Mouse (Mus musculus) myocyte (in vitro differentiated cells): Measurements from ENCODE around the gene Rexo1.

Experiments used
- CEBPB ChIP-seq: IDR thresholded peaks from 2 replicates; pipeline ENCODE4 v1.6.1; 2011; ENCODE audit warnings: mild to moderate bottlenecking, moderate library complexity; ENCODE audit not compliant: poor library complexity, insufficient read depth, severe bottlenecking
- E2F4 ChIP-seq: IDR thresholded peaks from one replicate; pipeline ENCODE4 v1.6.1; 2011; ENCODE audit warnings: mild to moderate bottlenecking, control low read depth, moderate library complexity; ENCODE audit not compliant: insufficient read depth
- MAX ChIP-seq: IDR thresholded peaks from one replicate; pipeline ENCODE4 v1.6.1; 2011; ENCODE audit warnings: low read depth, mild to moderate bottlenecking, control low read depth
- POLR2A ChIP-seq: IDR thresholded peaks from one replicate; pipeline ENCODE4 v1.6.1; 2011; ENCODE audit warnings: low read depth, mild to moderate bottlenecking, control low read depth, moderate library complexity; ENCODE audit not compliant: insufficient read length
- POLR2AphosphoS2 ChIP-seq: IDR thresholded peaks from one replicate; pipeline ENCODE4 v1.6.1; 2011; ENCODE audit warnings: low read depth, control low read depth; ENCODE audit not compliant: insufficient read length
- TCF3 ChIP-seq: IDR thresholded peaks from one replicate; pipeline ENCODE4 v1.6.1; 2011; ENCODE audit warnings: low read depth, control low read depth; ENCODE audit not compliant: insufficient read length
- USF1 ChIP-seq: IDR thresholded peaks from one replicate; pipeline ENCODE4 v1.6.1; 2011; ENCODE audit warnings: low read depth, mild to moderate bottlenecking, control low read depth, moderate library complexity

DNA sequence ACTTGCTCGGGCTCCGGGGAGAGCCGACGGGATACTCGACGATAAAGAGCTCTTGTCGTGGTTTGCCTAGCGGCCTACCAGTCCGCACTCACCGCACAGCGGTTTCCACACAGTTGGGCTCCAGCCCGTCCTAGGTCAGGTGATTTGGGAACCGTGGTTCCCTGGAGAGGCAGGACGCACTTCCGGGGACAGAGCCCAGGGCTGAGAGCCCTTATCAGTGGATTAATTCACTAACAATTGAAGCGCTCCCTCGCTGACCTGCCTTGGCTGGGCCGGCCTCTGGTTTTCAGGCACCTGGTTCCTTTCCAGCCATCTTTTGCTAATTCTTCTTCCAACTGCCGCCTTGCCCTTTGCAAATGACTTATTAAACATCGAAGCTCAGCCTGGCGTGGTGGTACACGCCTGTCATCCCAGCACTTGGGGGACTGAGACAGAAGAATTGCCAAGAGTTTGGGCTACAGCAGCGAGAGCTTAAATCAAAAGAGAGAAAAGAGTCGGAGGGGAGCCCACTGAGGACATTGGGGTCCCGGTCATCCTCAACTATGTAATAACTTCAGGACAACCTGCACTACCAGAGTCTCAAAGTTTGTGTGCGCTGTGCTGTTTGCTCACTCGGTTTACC is 57.6 kb downstream of the Rexo1 start:
- TF ChIP-seq MAX (no peak), POLR2A (no peak), USF1 (no peak), CEBPB (no peak), E2F4 (no peak), TCF3 (no peak), POLR2AphosphoS2 (no peak)
